Mouse (Mus musculus): ENCODE results near the gene Lgsn.

Gene Lgsn

DNA sequence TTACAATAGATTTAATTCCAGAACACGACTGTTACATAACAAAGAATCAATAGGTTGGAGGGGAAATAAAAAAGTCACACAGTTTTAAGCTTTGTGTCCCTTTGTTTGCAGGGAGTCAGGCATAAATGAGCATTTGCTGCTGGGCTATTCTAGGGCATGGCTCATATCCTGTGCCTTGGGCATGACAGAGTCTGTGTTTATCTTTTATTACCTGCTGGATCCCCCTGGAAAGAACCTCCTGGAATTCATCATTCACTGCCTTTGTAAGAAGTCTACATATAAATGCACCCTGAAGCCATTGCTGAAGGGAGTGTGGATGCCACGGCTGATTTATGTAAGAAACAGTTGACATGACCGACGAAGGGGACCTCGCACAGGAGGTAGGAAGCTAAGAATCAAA is at the start of gene Lgsn:
TSS of gene Lgsn (plus strand) at position 301 of the 400 bp plus-strand sequence.
- DNase-seq (ENCODE audit: inconsistent age in 2 of 2, low spot score in 1 of 2): no peak

DNA sequence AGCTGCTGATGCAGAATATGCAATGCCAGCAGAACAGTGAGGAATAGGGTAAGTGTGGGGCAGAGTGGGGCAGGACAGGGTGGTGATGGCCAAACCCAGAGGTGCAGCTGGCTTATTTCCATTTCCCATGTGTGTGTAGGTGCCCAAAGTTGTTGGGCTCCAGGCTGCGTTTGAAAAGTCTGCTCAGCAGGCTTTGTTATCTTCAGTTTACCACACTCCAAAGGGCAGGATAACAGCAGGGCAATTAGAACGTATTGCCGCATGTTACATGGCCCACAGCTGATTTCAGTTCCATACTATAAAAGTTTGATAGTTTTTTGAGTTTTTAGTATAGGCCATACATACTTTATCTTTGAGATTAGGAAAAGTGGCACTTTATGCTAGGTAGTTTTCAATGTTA is 37.8 kb upstream of the Lgsn start:
- DNase-seq (ENCODE audit: inconsistent age in 2 of 2, low spot score in 1 of 2): no peak

DNA sequence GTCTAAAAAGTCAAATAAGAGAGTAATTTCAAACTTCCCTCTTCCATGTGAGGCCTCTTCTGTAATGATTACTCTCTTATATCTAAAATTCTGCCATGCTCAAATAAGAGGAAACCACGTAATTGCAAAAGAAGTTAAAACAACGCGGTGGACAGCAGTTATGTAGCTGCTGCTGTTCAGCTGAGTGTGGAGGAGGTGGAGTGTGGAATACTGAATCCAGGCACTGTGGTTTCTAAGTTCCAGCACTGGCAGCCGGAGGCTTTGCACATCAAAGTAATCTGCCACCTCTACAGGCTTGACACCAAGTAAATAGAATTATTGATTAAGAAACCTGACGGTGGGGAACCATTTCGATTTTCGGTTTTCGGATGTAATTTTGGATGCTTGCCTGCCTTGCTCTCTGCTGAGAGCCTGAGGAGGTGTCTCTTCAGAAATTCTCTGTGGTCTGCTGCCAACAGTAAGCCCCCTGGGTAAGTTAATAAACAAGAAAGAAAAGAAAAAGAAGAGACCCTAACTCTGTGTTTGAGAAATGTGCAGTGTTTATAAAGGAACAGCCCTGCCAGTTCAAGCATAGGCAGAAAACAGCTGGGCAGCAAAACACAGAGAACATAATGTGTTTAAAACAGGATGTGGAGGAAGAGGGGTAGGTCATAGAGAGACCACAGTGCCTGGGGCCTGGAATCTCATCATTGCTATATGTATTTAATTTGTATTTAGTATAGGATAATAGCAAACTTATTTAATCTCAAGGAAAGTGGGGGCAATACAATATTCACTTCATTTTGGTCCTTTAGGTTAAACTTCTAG is 33.7 kb upstream of the Lgsn start:
- DNase-seq (ENCODE audit: inconsistent age in 2 of 2, low spot score in 1 of 2): peak in 1 of 2 experiments; percentile 22

DNA sequence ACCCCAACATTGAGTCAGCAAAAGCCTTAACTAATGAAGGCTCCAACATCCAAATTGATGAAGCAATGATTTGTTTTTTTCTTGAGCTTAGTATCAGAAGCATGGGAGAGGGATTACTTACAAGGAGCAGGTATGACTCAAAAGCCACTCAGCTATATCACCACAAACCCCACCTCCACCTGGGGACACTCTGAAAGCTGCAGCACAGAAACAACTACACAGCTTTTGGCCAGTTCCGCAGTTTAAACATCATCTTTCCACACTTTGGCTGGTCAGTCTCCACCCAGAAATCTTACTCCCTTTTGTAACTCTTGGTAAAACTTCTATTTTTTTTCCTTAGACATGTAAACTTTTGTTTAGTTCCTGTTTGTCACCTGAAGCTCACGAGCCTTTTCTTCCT is 32.6 kb upstream of the Lgsn start:
- DNase-seq (ENCODE audit: inconsistent age in 2 of 2, low spot score in 1 of 2): no peak

DNA sequence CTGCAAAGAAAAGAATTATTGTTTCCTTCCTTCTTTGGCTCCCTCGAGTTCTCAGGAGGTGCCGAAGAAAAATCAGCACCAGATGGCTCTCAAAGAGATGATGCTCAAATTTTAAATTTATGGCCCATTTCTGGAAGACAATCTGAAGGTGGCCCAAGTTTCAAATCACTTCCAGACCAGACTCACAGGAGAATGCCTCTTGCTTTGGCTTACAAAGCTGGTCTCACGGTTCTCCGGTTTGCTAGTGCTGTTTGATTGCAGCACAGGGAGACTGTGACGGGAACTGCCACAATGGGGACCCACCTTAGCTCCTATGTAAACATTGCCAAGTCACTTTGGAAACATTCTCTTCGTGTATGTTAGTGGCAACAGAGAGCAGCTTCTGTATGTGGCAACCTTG is 26.5 kb upstream of the Lgsn start:
- peak in 1 of 2 experiments; percentile 27 for DNase-seq (ENCODE audit: inconsistent age in 2 of 2, low spot score in 1 of 2)

DNA sequence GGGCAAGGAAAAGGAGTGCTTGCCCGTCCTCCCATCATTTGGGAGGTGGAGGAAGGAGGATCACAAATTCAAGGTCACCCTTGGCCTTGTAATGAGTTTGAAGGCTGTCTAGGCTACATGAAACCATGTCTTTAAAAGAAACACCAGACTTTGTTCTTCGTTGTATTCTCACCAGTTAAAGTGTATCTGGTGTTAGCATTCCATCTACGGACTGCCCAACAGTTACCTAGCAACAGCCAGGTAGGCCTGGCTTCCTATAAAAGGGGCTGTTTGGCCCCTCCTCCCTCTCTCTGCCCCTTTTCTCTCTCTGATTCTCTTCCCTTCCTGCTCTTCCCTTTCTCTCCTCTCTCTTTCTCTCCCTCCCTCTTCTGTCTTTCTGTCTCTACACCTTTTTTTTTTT is 25.7 kb upstream of the Lgsn start:
- DNase-seq (ENCODE audit: inconsistent age in 2 of 2, low spot score in 1 of 2): no peak

DNA sequence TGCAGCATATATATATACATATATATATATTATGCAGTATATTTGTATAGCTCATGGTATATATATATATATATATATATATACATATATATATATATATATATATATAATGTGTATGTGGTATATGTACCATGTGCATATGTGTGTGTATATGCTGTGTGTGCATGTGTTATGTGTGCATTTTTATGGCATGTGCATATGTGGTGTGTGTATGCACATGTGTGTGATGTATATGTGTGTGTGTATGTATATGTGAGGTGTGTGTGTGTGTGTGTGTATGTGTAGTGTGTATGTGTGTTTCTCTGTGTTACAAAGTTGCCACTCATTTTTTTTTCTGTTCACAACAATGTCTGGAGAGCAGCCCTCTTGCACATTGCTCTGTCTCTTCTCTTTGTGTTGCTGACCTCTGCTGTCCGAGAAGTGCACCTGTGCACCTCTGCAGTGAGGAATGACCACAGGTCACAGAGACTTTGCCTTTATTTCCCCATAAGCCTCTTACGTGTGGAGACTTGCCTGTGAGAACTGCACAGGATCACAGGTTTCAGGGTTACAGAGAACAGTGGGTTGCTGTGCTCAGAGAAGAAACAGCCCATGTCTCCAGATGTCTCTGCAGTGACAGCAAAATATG is 23.3 kb upstream of the Lgsn start:
- peak; percentile 18 to 56 for DNase-seq (ENCODE audit: inconsistent age in 2 of 2, low spot score in 1 of 2)

DNA sequence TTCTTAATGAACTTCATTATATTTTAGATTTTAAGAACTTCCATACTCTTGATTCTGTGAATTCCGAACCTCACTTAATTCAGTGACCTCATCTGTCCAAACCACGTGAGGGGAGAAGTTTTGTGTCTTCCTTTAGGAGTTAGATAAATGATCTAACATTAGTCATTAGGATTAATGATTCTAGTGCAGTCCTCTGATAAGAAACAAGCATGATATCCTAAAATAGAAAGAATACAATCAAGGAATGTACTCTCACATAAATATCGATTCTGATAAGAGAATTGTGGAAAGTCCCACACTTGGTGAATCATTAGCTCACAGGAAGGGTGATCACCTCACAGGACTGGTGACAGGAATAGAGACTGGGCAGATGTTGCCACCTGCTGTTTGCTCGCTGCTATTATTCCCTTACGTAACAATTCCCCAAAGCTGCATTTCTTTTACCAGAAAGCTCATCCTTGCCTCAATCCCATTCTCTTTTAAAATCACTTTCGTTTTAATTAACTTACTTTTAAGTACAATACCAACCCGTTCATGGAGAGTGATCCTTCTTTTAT is 22.3 kb upstream of the Lgsn start:
- peak; percentile 66 to 88 for DNase-seq (ENCODE audit: inconsistent age in 2 of 2, low spot score in 1 of 2)

DNA sequence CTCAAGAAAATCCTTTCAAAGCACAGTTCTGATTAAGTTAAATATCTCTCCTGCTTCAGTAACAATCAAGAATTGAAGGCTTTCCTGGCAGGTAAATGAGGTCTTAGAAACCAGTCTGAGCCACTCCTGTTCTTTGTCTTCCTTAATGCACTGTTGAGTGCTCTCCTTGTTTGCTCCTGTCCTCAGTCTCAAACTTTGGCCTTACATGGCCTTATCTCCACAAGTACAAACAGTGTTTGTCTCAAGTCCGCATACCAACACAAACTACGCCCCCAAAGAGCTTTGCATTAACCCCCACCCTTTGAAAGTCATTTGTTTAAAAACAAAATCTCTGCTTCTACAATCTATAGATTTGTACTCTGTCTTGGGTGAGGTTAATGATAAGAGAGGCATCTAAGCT is 20.0 kb upstream of the Lgsn start:
- DNase-seq (ENCODE audit: inconsistent age in 2 of 2, low spot score in 1 of 2): no peak

DNA sequence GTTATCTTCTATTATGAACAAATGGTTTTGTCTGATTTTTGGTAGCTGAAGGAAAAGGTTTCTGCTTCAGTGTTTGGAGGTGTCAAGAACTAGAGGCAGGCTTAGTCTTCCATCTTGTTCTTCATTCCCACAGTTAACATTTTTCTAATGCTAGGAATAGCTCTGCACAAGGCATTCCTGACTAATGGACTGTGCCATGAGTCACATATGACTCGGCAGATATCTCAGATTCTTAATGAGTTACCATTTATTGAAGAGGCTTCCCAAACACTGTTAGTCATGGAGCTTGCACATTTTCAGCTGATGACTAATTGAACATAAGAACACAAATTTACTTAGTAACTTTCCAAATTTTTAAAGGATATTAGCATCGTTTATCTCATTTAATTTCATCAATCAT is 19.3 kb upstream of the Lgsn start:
- DNase-seq (ENCODE audit: inconsistent age in 2 of 2, low spot score in 1 of 2): peak; percentile 16 to 66

DNA sequence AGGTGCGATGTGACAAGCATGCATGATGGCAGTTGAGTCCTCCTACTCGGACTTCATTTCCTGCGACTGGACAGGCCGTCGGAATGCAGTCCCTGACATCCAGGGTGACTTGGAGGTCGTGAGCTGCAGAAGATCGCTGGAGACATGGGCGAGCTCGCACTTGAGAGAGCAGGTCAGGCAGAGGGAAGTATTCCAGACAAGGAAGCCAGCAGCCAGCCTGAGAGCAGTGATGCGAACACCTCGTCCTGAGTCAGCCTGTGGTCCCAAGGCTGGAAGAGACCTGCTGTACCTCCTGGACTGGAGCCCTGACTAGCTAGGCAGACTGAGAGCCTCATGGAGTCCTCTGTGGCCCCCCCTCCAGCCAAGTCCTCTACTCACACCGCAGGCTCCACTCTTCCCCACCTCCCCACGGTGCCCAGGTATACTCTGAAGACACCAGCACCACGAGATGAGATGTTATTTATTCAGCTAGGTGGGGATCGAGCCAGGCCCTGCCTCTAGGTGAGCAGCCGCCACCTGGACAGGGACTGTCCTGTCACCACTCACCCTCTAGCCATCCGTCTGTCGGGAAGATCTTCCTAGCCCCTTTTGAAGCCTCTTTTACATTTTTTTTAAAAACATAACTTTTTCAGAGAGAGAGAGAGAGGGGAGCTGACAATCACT is 11.5 kb upstream of the Lgsn start:
- DNase-seq (ENCODE audit: inconsistent age in 2 of 2, low spot score in 1 of 2): no peak

DNA sequence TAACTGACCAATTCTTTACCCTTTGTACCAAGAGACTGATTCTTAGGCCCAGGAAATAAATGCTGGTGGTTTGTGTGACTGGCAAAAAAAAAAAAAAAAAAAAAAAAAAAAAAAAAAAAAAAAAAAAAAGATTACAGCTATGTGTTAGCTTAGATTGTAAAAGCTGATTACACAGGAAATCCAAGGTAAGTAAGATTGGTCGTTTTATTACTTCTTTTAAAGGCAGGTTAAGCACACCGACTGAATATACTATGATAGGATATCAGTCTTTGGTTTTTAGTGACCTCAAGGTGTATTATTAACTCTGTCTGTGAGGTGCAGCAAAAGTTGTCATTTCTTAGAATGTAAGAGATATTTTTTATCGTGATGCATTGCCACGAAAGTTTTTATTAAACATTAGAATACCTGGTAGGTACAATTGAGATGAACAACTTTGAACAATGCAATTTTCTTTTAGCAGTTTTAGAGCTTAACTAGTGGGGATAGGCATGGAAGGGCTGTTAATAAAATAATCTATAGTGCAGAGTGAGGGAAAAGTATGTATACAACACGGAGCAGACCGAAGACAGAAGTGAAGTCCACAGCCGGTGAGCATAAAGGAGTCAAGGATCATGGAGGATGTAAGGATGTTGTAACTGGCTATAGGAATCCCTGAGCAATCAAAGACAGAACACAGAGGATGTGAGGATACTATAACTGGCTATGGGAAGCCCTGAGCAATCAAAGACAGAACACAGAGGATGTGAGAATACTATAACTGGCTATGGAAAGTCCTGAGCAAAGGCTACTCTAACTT is 10.7 kb upstream of the Lgsn start:
- no peak for DNase-seq (ENCODE audit: inconsistent age in 2 of 2, low spot score in 1 of 2)

DNA sequence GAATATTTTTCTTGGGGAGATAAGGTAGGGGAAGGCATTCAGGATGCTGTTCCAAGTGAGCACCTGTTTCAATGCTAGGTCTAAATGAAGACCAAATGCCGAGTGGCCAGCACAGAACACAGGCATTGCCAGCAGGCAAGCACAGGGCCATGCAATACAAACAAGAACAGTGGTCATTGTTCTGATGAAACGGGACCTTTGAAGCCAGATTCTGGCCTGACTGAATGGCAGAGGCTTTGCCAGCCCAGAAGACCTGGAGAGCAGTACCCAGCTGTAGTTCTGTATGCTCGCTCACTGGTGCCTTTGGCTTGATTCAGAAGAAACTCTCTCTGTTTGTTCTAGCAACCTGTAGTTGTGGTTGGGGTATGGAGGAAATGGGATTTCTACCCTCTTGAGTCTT is 800 bp upstream of the Lgsn start:
- no peak for DNase-seq (ENCODE audit: inconsistent age in 2 of 2, low spot score in 1 of 2)

DNA sequence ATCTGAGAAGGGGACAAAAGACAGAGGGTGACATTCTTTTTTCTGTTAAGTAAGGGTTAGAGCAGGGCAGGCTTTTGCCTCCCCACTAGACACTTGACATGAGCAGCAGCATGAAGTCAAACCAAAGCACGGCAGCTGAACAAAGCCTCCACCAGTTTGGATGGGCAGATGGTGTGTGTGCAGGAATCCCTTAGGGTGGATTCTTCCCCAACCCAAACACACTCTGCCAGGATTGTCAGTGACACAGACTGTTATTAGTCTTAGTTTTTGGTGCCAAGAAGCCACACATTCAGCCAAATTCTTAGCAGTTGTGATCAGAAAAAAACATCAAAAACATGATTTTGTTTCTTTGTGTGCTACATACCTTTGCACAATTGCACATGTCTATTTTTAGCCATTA is 2.1 kb downstream of the Lgsn start:
- DNase-seq (ENCODE audit: inconsistent age in 2 of 2, low spot score in 1 of 2): no peak

DNA sequence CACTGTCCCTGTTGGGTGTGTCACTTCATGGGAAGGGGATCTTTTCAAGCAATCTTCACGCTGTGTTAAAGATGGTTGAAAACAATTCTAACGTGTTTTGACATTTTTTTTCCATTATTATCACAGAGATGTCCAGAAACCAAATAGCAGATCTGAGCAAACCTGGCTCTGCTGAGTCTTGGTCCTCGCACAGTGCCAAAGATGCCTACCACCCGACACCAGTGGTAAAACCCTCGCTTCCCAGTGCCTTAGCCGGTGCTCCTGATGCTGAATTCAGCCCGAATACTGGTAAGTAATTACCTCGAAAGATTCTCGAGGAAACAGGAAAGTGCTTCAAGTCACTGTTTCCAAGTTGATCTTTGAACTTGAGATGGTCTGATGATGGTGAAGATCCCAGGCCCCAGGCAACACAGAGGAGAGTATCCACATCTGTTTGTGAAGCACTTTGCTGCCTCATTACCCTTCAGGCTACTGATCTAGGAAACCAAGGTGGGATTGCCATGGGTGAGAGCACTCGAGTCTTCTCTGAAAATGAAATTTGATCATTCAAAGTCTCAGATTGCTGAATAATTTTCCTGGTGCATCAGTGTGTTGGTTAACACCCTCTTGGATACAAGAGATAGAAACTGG is 14.2 kb downstream of the Lgsn start:
- DNase-seq (ENCODE audit: inconsistent age in 2 of 2, low spot score in 1 of 2): no peak

DNA sequence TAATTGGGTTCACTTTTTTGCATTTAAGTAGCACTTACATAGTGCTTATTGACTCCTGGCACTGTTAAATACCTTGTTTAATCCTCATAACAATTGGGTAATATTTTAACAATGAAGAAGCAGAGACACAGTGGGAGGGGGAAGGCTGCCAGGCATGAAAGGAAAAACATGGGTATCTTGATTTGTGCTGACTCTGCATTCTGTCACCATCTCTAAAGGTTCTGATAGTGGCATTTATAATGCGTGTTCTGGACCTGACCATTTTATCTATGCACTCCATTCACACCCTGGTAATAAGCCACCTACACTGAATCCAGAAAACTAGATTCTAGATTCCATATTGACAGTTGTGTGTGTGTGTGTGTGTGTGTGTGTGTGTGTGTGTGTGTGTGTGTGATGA is 19.4 kb downstream of the Lgsn start:
- no peak for DNase-seq (ENCODE audit: inconsistent age in 2 of 2, low spot score in 1 of 2)

DNA sequence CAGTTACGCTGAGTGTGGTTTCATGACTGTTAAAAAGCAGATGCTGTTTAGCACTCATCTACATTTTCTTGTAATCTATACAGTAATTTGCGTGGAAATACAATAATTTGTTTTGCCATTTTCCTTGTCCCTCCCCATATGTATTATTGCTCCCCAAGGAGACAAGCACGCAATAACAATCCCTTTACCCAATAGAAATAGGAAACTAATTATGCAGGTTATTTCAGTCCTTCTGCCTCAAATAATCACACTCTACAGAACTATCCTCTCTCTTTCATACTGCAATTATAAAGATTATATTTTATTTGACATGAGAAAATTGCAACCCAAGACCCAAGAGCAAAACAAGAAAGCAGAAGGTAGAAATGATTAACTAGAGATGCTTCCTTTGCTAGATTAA is 20.8 kb downstream of the Lgsn start:
- no peak for DNase-seq (ENCODE audit: inconsistent age in 2 of 2, low spot score in 1 of 2)

DNA sequence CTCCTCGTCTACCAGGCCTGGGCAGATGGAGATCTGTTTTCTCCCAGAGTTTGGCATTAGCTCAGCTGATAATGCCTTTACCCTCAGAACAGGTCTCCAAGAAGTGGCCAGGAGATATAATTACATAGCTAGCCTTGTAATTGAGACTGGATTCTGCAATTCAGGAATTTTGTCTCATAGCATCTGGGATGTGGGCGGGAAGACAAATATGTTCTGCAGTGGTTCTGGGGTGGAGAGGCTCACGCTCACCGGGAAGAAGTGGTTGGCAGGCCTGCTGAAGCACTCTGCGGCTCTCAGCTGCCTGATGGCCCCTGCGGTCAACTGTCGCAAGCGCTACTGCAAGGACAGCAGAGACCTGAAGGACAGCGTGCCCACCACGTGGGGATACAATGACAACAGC is 27.6 kb downstream of the Lgsn start:
- DNase-seq (ENCODE audit: inconsistent age in 2 of 2, low spot score in 1 of 2): no peak

DNA sequence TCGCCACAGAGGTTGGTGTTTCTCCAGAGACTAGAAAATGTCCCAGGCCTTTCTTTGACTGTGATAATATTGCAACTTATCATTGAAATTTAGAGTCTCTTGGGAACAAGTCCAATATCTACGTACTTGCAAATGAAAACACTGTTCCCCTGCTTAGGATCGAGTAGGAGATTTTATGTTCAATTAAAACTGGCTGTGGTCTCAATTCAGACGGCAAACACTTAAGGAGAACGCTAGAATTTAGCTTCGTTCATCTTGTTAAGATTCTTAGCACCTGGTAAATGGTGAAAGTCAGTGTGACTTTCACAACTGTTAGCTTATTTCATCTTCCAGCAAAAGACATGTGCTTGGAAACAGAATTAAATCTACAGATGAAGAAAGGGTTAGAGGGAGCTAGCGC is 29.1 kb downstream of the Lgsn start:
- no peak for DNase-seq (ENCODE audit: inconsistent age in 2 of 2, low spot score in 1 of 2)

DNA sequence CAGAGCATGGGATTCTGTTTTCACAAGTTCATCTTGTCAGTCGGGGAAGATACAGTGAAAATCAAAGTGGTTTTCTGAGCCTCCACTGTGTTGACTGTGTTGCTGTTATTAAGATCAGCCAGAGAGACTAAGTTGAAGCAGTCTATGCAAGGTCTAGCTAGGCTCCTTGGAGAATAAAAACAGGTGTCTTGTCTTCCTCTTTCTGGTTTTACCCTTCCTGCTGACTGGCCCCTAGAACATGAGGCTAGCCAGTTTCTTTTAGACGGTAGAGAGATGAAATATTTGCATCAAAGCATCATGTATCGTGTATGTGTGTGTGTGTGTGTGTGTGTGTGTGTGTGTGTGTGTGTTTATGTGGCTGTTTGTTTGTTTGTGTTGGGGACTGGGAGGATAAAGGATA is 29.6 kb downstream of the Lgsn start:
- DNase-seq (ENCODE audit: inconsistent age in 2 of 2, low spot score in 1 of 2): no peak

DNA sequence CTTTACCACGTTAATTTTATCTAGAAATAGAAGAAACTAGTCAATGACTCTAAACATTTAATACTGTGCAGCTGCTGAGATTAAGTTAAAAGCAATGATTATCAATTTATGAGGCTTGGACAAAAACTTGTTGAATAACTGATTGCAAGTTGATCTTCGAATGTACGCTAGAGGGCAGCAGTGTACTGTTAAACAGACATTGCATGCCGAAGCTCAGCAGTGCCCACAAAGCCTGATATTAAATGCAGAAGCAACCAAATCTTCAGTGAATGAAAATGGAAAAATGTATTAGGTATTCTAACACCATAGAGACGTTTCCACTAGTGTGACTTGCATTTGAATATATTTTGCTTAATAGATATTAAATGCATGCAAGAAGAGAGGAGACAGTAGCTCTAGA is 33.9 kb downstream of the Lgsn start:
- DNase-seq (ENCODE audit: inconsistent age in 2 of 2, low spot score in 1 of 2): peak; percentile 17 to 76
